Mouse (Mus musculus) kidney, adult 2 months (tissue): ENCODE measurements around the gene Ern1.

Experiments
- CTCF ChIP-seq: fragments of 200-500 bp; conservative IDR thresholded peaks from 2 replicates; pipeline ENCODE4 v1.5.1; 2011; ENCODE audit warnings: low read depth, mild to moderate bottlenecking, control low read depth, low read length, moderate library complexity, mixed read lengths; ENCODE audit not compliant: insufficient read depth, insufficient read length
- POLR2A ChIP-seq: fragments of 200-500 bp; IDR thresholded peaks from one replicate; pipeline ENCODE4 v1.6.1; 2011; ENCODE audit warnings: low read depth, low read length, control low read depth

GRCm38 (mm10) chr11:106419262-106420102 lies 68.2 kb downstream of the Ern1 start:
- TF ChIP-seq POLR2A (no peak), CTCF (no peak)
